Mouse (Mus musculus) hindlimb bud, embryonic 11.5 days (tissue): ENCODE measurements around the gene Slc28a2.
"Not testable (repeated sequence)": the region's sequence is repeated elsewhere in the genome, so short reads cannot be mapped to it uniquely, and the experiment has no call there.

Experiments
- DNase-seq: peaks from one replicate; pipeline ENCODE4 v3.0.0-alpha.2; 2012; ENCODE audit warnings: low read depth, low spot score; ENCODE audit errors: extremely low spot score

The Slc28a2 gene

DNA sequence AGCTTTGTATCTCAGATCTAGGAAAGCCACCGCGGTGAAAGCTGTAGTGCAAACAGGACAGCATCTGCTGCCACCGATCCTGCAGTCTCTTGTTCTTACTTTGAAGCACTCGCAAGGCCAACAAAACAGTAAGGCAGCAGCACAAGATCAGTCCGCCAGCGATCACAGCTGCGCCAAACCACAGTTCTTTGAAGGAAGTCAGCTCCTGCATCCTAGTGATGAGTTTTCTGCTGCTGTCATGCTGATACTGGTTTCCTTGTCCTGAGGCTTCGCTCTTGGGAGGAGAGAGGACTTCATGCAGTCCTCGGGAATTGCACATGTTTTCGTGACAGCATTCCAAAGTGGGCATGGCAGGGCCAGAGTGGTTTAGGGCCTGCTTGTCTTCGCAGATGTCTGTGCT is 40.6 kb downstream of the Slc28a2 start:
- no peak for DNase-seq

DNA sequence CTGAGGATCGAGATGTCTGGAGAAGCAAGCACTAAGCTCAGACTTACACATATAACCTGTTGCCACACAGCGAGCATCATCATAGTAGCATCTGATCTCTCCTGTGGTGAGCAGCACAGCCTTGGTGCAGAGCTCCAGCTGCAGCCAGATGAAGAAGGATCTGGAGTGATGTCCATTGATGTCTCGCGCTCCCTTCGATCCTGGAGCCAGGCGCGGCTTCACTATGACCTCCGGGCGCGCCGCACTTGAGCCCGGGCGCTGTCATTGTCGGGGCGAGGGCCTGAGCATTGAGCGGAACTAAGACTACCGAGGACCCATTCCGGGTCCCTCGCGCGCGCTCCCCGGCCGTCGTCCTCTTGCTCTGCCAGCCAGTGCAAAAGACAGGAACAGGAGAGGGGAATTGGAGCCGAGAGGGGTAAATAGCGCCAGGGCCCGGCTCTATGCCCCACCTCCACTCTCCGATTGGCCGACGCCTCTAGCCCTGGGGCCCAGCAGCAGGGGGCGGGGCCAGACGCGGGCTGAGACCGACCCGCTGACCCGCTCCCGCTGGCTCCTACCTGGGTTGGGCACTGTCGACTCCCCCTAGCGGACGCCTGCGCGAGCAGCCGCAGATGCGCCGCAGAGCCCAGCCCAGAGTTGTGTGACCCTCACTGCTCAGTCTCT is 41.2 kb downstream of the Slc28a2 start:
- peak; percentile 80 for DNase-seq

DNA sequence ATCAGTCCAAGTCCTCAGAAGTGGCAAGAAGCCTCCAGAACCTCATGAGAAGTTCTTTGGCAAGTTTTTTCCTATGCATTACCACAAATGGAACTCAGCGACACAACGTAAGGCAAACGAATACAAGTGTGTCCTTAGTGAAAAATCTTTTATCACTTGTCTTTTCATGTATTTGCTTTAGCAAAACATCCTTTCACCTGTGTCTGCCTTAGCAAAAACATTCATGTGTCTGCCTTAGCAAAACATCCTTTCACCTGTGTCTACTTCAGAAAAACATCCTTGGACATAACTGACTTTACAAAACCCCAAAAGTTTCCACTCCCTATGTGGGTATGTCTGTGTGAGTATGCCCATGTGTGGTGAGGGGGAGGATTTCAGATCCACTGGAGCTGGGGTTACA is 42.9 kb downstream of the Slc28a2 start:
- no peak for DNase-seq

DNA sequence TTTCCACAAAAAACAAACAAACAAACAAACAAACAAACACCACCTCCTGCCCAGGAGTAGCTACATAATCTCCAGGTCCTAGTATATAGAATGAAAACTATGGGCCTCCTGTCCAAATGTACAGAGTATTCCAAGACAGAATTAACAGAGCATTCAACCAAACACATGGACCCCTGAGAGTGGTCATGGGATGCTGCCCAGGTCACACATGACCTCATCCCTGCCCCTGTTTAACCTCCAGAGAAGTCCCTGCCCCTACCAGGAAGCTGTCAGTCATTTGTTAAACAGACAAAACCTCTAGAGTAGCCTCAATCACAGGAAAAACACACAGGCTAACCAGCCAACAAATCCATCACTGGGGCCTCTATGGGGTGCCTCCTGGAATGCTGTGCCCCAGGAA is 50.3 kb downstream of the Slc28a2 start:
- no peak for DNase-seq

DNA sequence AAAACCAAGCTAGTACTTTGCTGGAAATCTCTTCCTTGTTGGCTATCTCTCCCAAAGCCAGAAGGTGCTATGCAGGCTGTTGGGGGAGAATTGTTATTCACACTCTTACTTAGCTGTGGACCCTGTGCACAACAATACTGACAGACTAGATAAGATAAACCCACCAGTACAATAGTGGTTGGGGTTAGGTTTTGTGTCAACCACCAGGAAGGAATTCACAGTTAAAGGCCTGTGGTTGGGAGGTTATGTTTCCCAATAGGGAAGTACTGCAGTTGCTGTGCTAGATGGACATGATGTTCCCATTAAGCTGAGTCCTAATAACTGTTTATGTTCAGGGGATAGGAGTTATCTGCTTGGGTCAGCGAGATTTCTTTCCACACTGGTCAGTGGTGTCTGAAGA is 57.5 kb downstream of the Slc28a2 start:
- not testable (repeated sequence) for DNase-seq

DNA sequence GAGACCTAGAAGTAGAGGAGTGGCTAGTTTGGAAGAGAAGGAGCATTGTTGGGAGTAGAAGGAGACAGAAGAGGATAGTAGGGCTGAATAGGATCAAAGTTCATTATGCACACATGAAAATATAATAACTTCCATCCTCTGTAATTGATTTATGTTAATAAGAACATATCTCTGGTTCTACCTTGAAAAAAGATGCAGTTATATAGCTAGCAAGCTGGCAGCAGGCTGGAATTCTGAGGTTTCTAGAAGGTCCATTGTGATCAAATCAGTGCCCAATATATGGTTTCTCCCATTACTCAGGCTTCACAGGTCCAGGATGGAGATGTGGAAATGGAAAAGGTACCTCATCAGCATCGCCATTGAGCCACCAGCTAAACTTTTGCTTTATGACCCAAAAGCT is 58.4 kb downstream of the Slc28a2 start, which contains the start of gene Gm14085:
TSS of gene Gm14085 (plus strand) at position 301 of the 400 bp plus-strand sequence.
- DNase-seq, result no peak

DNA sequence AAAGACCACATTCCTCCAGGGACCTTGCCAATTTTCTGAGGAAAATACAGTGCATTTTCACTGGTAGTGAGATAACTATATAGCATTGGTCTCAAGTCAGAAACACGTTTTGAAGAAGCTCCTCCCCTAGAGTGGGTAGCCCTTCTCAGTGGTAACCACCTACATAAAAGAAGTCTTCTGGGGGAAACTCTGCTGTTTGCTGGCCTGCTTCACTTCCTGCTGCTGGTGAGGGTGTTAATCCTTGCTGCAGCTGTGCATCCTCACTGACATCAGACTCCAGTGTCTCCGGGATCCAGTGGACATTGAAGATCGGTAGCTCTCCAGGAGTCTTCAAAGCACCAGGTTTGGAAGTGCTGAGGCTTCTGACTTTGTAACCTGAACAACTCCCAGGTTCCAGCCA is 59.4 kb downstream of the Slc28a2 start:
- not testable (repeated sequence) for DNase-seq

DNA sequence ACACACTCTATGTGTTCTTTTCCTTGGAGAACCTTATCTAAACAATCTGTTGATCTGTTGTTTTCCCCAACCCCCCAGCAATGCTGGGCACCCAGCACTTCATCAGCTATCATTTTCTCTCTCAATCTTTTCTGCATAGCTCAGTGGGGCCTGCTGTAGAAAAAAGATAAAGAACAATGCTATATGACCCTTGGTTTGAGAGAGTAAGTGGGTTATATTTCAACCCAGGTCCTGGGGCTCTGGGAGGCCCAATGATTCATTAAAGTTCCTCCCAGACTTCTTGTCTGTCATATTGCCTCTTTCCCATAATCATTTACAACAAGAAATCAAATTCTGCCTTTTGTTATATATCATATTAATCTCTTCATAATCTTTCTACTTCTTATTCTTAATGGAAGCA is 59.8 kb downstream of the Slc28a2 start:
- not testable (repeated sequence) for DNase-seq

DNA sequence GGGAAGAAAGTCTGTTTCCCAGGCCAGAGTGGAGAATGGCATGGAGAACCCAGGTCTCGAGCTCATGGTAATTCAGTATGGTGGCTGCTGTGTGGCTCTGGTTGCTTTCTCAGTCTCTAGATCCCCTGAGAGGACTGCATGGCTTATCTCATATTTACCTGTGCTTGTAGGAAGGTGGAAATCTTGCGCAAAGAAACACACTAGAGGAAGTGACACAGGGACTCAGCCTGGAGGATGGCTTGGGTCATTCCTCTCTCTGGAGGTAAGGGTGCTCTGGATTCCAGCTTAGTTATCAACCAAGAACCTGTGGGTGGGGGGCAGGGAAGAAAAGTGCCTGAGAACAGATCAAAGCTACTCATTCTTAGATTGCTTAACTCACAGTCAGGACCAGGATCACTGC is 60.4 kb downstream of the Slc28a2 start:
- no peak for DNase-seq
